Mouse (Mus musculus) embryonic fibroblast, embryonic 13.5 days (primary cell): ENCODE measurements around the gene Rpl31.

Source experiments
- CTCF ChIP-seq: IDR thresholded peaks from 2 replicates; pipeline ENCODE4 v1.5.1; 2011; ENCODE audit warnings: mild to moderate bottlenecking, control low read depth, low read length, moderate library complexity, borderline replicate concordance; ENCODE audit not compliant: insufficient read depth
- POLR2A ChIP-seq: IDR thresholded peaks from 2 replicates; pipeline ENCODE4 v1.6.1; 2011; ENCODE audit warnings: low read depth, mild to moderate bottlenecking, control low read depth, low read length, moderate library complexity

DNA sequence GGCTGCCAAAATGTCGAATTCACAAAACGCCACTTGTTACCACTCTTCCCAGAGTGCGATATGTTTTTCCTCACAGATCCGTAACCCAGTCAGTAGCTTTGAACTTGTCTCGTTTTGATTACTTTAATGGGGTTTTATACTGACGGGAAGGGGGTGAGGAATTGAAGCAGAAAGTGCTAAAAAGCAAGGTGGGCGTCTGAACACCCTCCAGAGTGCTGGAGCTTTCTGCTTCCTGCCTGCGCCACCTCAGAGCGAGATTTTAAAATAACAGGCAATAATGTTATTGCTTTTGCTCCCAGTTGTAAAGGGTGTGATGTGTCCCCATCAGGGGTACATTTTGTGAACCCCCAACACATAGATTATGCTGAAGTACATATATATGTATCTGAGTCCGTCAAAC is 28.8 kb upstream of the Rpl31 start:
- no peak for TF ChIP-seq CTCF
- no peak for TF ChIP-seq POLR2A
